Mouse (Mus musculus) MEL (cell line): Measurements from ENCODE around the gene Gprc5d. TPM values are rescaled to one million over a fixed set of nuclear protein-coding genes. Genes with fewer than 3 reads are reported as not detected.

Experiments used
- DNase-seq: peaks from one replicate; pipeline ENCODE4 v3.0.0; 2011; ENCODE audit warnings: low read depth, low spot score
- H3K27ac ChIP-seq: 2 replicates; pipeline ENCODE4 v1.5.1; 2012; ENCODE audit warnings: low read depth, mild to moderate bottlenecking, control low read depth, low read length, moderate library complexity; ENCODE audit not compliant: control insufficient read depth
- H3K27me3 ChIP-seq, 2 experiments: fragments of 150-350 bp in 1 of 2; sonication (generic) in 1 of 2; 2 replicates each; pipeline ENCODE4 v1.6.1; 2012; ENCODE audit warnings: low read length in 2 of 2, mild to moderate bottlenecking in 2 of 2, improper control_type of control experiment in 1 of 2, moderate library complexity in 1 of 2; ENCODE audit not compliant: insufficient read depth in 2 of 2, control insufficient read depth in 1 of 2
- H3K36me3 ChIP-seq, 2 experiments: 2 replicates each; pipeline ENCODE4 v1.6.1; 2012 to 2014; ENCODE audit warnings: low read length in 2 of 2, improper control_type of control experiment in 1 of 2, inconsistent platforms in 1 of 2, mild to moderate bottlenecking in 1 of 2; ENCODE audit not compliant: insufficient read depth in 2 of 2, control insufficient read depth in 1 of 2
- H3K4me1 ChIP-seq, 2 experiments: fragments of 150-350 bp in 1 of 2; sonication (generic) in 1 of 2; 2 replicates each; pipeline ENCODE4 v1.6.1; 2012; ENCODE audit warnings: low read length in 2 of 2, improper control_type of control experiment in 1 of 2, mild to moderate bottlenecking in 1 of 2; ENCODE audit not compliant: insufficient read depth in 2 of 2, control insufficient read depth in 1 of 2
- H3K4me3 ChIP-seq, 2 experiments: fragments of 150-350 bp in 1 of 2; sonication (generic) in 1 of 2; 2 replicates each; pipeline ENCODE4 v1.5.1; 2012; ENCODE audit warnings: low read depth in 2 of 2, low read length in 2 of 2, mild to moderate bottlenecking in 2 of 2, moderate library complexity in 2 of 2, control low read depth in 1 of 2, improper control_type of control experiment in 1 of 2; ENCODE audit not compliant: control insufficient read depth in 1 of 2, insufficient read depth in 1 of 2
- H3K79me2 ChIP-seq: 2 replicates; pipeline ENCODE4 v1.6.1; 2012; ENCODE audit warnings: mild to moderate bottlenecking, low read length, moderate library complexity; ENCODE audit not compliant: control insufficient read depth, poor library complexity, insufficient read depth
- H3K9ac ChIP-seq: 2 replicates; pipeline ENCODE4 v1.6.1; 2012; ENCODE audit warnings: low read depth, mild to moderate bottlenecking, control low read depth, low read length, moderate library complexity; ENCODE audit not compliant: control insufficient read depth, poor library complexity, severe bottlenecking
- H3K9me3 ChIP-seq: fragments of 150-350 bp; sonication (generic); replicated peaks from 2 replicates; pipeline ENCODE4 v1.6.1; 2012; ENCODE audit warnings: mild to moderate bottlenecking, low read length, improper control_type of control experiment, moderate library complexity; ENCODE audit not compliant: insufficient read depth
- BHLHE40 ChIP-seq: IDR thresholded peaks from 2 replicates; pipeline ENCODE4 v1.6.1; 2012; ENCODE audit warnings: low read depth, mild to moderate bottlenecking, inconsistent platforms, low read length, improper control_type of control experiment, borderline replicate concordance
- E2F4 ChIP-seq: IDR thresholded peaks from 2 replicates; pipeline ENCODE4 v1.6.1; 2011; ENCODE audit warnings: low read depth, low read length, improper control_type of control experiment, borderline replicate concordance
- ELF1 ChIP-seq: IDR thresholded peaks from 2 replicates; pipeline ENCODE4 v1.6.1; 2014; ENCODE audit warnings: low read depth, mild to moderate bottlenecking, inconsistent platforms, low read length, improper control_type of control experiment, moderate library complexity
- ETS1 ChIP-seq: IDR thresholded peaks from 2 replicates; pipeline ENCODE4 v1.6.1; 2012; ENCODE audit warnings: low read depth, mild to moderate bottlenecking, inconsistent platforms, low read length, improper control_type of control experiment, moderate library complexity
- HCFC1 ChIP-seq: IDR thresholded peaks from 2 replicates; pipeline ENCODE4 v1.6.1; 2012; ENCODE audit warnings: low read depth, mild to moderate bottlenecking, inconsistent platforms, low read length, improper control_type of control experiment, moderate library complexity
- KAT2A ChIP-seq: conservative IDR thresholded peaks from 2 replicates; pipeline ENCODE4 v1.6.1; 2012; ENCODE audit warnings: low read depth, low read length, improper control_type of control experiment, inconsistent platforms
- MEF2A ChIP-seq: IDR thresholded peaks from 2 replicates; pipeline ENCODE4 v1.6.1; 2014; ENCODE audit warnings: low read depth, mild to moderate bottlenecking, inconsistent platforms, low read length, improper control_type of control experiment; ENCODE audit not compliant: poor library complexity, insufficient replicate concordance, severe bottlenecking; ENCODE audit errors: extremely low read depth
- NRF1 ChIP-seq: IDR thresholded peaks from 2 replicates; pipeline ENCODE4 v1.6.1; 2014; ENCODE audit warnings: low read depth, mild to moderate bottlenecking, inconsistent platforms, low read length, improper control_type of control experiment, moderate library complexity; ENCODE audit not compliant: poor library complexity, insufficient read depth, severe bottlenecking
- RCOR1 ChIP-seq: IDR thresholded peaks from 2 replicates; pipeline ENCODE4 v1.6.1; 2012; ENCODE audit warnings: low read depth, mild to moderate bottlenecking, inconsistent platforms, low read length, improper control_type of control experiment
- TAL1 ChIP-seq: IDR thresholded peaks from 2 replicates; pipeline ENCODE4 v1.6.1; 2012; ENCODE audit warnings: mild to moderate bottlenecking, inconsistent platforms, low read length, moderate library complexity, mixed read lengths
- TCF12 ChIP-seq: IDR thresholded peaks from 2 replicates; pipeline ENCODE4 v1.6.1; 2014; ENCODE audit warnings: low read depth, mild to moderate bottlenecking, inconsistent platforms, low read length, improper control_type of control experiment, moderate library complexity
- UBTF ChIP-seq: IDR thresholded peaks from 2 replicates; pipeline ENCODE4 v1.6.1; 2012; ENCODE audit warnings: low read depth, mild to moderate bottlenecking, inconsistent platforms, low read length, improper control_type of control experiment, moderate library complexity, borderline replicate concordance; ENCODE audit not compliant: insufficient read depth
- USF2 ChIP-seq, 2 experiments: IDR thresholded peaks; 2 replicates each; pipeline ENCODE4 v1.6.1; 2011 to 2012; ENCODE audit warnings: improper control_type of control experiment in 2 of 2, low read length in 2 of 2, borderline replicate concordance in 1 of 2, inconsistent platforms in 1 of 2, low read depth in 1 of 2, mild to moderate bottlenecking in 1 of 2; ENCODE audit not compliant: insufficient read depth in 1 of 2
- ZC3H11A ChIP-seq: IDR thresholded peaks from 2 replicates; pipeline ENCODE4 v1.6.1; 2012; ENCODE audit warnings: low read depth, mild to moderate bottlenecking, inconsistent platforms, low read length, improper control_type of control experiment
- ZNF384 ChIP-seq: IDR thresholded peaks from 2 replicates; pipeline ENCODE4 v1.6.1; 2012; ENCODE audit warnings: low read depth, mild to moderate bottlenecking, inconsistent platforms, low read length, improper control_type of control experiment
- polyA plus RNA-seq, 2 experiments: library from polyadenylated mRNA; stranded (reverse) in 1 of 2; unstranded in 1 of 2; fragments of >175 nt in 1 of 2; fragments of >200 nt in 1 of 2; gene quantifications; 2 replicates each; pipeline versions ENCODE4 v1.2.1 to v1.2.4; 2012; ENCODE audit warnings: low replicate concordance in 2 of 2, low read depth in 1 of 2; ENCODE audit not compliant: insufficient read length in 2 of 2, insufficient read depth in 1 of 2, missing spikeins in 1 of 2
- total RNA-seq: library from RNA; depleted of rRNA; stranded (reverse); fragments of 300-350 nt; gene quantifications from 2 replicates; pipeline ENCODE4 v1.2.3, GENCODE M21; 2012

Gprc5d gene
- total and polyA plus RNA-seq, 3 experiments, result not detected

DNA sequence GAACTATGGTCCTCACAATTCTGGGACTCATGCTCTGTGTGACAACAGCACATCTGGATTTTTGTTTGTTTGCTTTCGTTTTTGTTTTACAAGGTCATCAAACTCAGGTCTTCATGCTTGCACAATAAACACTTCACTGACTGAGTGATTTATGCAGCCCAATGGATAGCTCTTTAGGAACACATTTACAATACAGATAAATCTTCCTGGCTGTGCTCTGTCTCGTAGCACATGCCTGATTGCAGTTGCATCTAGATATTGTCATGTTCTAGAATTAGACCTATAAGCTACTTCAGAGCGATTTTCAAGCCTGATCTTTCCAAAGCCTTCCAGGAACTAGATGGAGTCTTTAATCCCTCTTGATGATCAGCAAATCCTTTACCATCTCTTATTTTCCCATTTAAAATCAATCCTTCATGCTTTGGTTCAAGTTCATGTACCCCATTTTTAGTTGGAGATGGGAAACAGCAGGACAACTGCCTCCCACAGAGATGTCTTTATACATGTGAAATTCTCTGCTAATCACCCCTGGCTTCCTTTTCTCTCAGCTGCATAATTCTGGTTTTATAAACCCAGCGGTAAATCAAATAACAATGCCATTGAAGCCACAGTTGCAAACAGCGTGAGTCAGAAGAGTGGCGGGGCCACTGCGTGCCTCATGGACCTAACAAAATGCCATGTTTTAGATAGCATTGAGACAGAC is 5.5 kb downstream of the Gprc5d start:
- H3K79me2 ChIP-seq, result no peaks in the 10 kb centered on the region
- no peaks in the 10 kb centered on the region for H3K4me1 ChIP-seq
- no peak overlapping the region for H3K27ac ChIP-seq
- H3K36me3 ChIP-seq, result no peaks in the 10 kb centered on the region
- no peak overlapping the region for H3K9ac ChIP-seq
- no peaks in the 10 kb centered on the region for H3K9me3 ChIP-seq
- H3K27me3 ChIP-seq, result no peaks in the 10 kb centered on the region; a peak in 1 of 4 replicates
- no peak for DNase-seq
- H3K4me3 ChIP-seq, result no peak overlapping the region
- TF ChIP-seq BHLHE40 (no peak), ETS1 (no peak), UBTF (no peak), USF2 (IDR thresholded peaks at IDR 0.05; ENCODE audit: borderline replicate concordance in 1 of 2, insufficient read depth in 1 of 2, low read depth in 1 of 2, low read length in 2 of 2) (no peak), E2F4 (no peak), ZC3H11A (no peak), TCF12 (no peak), RCOR1 (no peak), ZNF384 (no peak)

GRCm38 (mm10) chr6:135107014-135107413 is 11.1 kb downstream of the Gprc5d start:
- Histone ChIP-seq H3K27me3 (no peaks in the 10 kb centered on the region; a peak in 1 of 4 replicates), H3K9ac (no peak overlapping the region), H3K9me3 (no peaks in the 10 kb centered on the region), H3K4me1 (no peaks in the 10 kb centered on the region), H3K79me2 (no peaks in the 10 kb centered on the region), H3K4me3 (no peak overlapping the region), H3K36me3 (no peaks in the 10 kb centered on the region), H3K27ac (no peak overlapping the region)
- DNase-seq, result no peak
- TF ChIP-seq BHLHE40 (no peak), HCFC1 (no peak), ELF1 (no peak), KAT2A (no peak), NRF1 (no peak), TAL1 (no peak), MEF2A (no peak)
